Mouse (Mus musculus): ENCODE measurements at regions not wholly inside any gene's neighbourhood (a gene's known extent, or its start where the extent isn't known, plus 50 kb on each side); places are given as distances from the start of the nearest gene placed in this dataset.

DNA sequence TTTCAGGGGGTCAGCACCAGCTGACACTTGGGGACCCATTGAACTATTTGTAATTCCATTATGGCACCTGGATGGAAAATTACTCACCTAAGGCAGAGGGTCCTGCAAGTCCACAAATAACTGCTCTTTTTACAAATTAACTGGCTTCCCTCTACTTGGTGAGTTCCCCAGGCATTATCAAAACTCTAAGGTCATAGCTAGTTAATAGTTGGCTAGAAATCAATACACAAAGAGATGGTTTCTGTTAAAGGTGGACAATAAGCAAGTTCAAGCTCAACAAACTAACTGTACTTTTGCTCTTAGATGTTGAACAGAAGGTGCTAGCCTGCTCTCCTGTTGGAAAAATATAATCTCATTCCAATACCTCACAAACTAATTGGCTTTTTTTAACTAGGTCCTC lies 138.7 kb upstream of the Lpp start:
- DNase-seq = no peak

DNA sequence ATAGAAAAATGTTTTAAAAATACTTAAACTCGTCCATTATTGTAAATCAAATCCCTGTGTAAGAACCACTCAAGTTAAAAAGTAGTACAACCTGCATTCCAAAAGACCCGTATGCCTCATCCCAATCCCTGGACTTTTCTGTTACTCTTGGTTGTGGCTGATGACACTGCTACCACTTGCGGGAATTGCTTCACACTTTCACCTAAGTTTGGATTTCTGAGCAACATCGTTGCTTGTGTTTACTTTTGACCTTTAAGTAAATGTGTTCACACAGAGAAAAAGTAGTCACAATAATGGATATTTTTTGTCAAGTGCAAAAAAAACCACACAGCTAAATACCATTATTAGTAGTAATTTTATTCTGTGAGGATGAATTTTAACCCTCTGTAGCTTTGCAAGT lies 139.2 kb upstream of the Lpp start:
- DNase-seq = no peak

DNA sequence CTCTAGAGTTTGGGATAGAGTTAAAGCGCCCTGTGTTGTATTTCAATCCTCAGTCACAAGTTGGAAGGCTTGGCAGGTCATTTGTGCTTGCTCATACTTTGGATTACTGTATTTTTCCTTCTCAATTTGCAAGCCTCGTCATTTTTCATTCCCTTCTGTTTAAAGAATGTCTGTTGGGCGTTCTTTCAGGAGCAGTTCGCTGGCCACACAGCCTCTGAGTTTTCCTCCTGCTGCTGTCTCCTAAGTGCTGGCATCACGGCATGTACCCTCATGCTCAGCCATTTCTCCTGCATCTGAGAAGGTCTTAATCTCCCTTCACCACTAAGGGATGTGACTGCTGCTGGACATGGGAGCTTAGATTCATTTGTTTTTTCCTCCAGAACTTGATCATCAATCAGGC lies 146.0 kb upstream of the Lpp start:
- DNase-seq = no peak

DNA sequence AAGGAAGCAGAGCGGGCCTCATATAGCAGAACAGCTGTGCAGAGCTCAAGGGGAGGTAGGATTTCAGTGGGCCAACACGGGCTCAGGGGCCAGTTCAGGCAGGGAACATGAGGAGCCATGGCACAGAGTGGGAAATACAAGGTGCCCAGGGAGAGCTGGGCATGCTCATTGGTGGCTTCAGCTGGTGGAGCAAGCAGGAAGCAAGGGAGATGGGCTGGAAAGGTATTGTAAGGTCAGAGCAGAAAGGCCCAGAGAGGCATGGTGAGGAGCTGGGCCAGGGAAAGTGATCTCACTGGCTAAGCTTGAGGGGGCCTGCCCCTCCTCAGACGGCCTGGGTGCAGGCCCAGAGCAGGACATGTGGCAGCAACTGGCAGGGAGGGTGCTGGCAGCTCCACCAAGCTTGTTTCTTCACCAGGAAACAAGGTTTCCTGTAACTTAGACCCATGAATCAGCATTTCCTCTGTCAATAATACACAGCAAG lies 155.2 kb upstream of the Lpp start:
- DNase-seq = peak in 1 of 2 experiments; percentile 15

DNA sequence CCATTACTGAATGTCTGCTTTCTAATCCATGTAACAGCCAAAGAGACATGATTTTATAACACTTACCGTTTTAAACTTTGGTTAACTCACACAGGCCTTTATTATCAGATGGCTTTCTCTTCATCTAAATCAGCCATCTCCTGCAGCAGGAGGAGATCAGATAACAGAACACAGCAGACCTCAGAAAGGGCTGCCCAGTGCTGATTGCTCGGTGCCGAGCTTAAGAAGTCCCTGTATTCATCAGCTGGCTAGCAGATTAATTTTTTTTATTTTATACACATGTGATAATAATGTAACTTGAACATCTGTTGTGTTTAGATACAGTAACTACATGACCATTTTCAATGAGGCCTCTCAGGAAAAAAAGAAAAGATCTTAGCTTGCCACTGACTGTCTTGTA lies 155.9 kb upstream of the Lpp start:
- no peak for DNase-seq

DNA sequence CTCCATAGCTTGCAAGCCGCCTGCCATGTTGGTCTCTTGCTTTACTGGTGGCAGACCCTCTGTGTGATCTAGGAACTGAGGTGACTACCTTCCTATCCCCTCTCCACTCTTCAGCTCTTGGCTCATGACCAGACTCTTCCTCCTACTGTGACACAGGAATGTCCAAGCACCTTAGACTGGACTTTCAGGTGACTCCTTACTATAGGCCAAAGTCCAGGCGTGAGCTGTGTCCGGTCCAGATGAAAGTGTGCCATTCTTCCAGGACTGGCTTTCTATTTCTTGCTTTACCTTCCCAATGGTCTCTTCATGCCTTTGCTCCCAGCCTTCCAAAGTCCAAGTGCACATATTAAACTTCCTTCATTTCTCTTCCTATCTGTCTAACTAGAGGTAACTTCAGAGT lies 156.3 kb upstream of the Lpp start:
- DNase-seq = no peak

DNA sequence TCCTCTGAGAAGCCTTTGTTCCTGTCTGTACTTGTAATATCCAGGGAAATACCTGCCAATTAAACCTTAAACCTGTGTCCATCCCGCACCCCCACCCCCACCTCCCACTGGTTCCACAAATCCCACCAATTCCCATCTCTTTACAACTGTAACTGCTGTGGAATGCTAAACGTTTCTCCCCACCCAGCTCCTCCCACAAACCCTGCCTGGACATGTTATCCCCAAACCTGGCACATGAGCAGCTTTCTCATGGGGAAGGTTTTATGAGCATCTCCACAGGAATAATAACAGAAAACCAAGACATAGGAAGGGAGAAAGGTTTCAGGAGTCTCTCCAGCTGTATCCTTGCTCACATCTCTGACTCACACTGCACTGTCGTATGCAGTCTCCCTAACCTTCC lies 156.8 kb upstream of the Lpp start:
- no peak for DNase-seq

DNA sequence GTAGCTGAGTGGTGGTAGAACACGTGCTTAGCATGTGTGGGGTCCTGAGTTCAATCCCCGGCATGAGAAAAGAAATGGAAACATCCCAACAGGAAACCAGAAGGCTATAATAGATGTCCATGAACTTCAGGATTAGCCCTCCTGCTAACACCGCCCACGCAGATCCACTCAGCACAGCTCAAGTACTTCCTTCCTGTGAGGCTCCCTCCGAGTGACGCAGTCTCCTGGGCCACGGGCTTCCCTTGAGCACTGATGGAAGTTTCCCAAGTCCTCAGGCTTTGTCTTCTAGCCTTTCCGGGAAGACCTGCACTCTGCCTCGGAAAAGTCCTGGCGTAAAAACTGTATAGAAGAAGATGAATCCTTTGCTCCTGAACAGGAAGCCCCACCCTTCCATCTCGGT lies 158.5 kb upstream of the Lpp start:
- no peak for DNase-seq

DNA sequence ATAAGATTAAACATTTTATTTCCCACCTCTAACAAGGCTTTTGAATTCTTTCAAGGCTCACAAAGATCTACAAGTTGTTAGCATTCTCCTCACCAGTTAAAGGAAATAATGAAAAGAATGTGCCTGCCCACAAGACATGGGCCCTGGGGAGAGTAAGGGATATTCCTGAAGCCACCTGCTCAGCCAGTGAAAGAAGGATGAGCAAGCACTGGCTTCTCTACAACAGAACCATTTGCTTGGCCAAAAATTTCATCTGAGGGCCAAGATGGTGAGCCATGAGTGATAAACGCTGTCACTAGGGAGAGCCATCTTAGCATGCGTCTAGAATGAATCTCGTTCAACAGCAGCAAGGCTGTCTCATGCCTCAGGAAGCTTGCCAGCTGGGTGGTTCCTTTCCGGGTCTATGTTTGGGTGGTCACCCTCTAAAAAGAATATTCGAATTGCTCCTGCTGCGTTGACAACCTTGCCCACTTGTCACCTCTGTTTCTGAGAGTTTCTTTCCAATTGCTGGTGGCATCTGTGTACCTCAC lies 161.2 kb upstream of the Lpp start:
- DNase-seq = peak; percentile 34 to 37

DNA sequence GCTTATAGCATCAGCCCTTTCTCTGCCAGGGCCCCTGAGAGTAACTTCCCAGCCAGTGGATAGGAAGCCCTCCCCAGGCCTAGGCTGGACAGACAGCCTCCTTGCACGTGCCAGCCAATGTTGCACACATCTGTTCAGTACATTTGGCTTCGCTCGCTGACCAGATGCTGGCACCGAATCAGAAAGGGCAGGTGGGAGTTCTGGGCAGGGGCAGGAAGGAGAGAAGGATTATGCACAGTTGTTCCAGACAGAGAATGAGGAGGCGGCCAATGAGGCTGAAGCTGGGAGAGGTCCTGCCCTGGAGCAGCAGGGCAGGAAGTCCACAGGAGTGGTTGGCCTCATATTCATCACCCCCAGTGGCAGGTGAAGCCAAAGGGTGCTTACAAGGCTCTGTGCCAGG lies 161.8 kb upstream of the Lpp start:
- peak in 1 of 2 experiments; percentile 18 for DNase-seq

DNA sequence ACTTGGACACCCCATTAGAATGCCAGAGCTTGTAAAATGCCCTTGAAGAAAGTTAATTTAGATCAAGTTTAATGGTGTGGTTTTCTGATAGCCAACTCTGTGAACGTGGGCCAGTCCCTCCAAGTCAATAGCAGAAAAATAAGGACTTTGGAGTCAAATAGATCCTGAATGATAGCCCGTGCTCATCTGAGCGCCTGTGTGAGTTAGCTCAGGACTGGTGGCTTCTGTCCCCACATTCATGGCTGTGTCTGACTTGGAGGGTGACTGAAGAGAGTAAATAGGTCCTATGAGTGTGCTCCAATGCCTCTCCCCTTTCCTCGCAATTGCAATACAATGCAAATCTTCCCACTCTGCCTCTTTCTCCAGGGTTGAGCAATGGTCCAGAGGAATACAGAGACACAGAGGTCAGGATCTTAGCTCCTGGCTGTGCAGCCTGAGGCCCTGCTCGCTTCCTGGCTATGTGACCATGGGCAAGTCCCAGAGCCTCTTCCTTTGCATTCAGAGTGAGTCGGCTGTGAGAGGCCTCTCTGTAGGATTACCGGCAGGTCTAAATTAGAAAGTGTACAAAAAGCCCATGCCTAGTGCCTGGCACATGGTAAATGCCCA lies 164.2 kb upstream of the Lpp start:
- DNase-seq = no peak

DNA sequence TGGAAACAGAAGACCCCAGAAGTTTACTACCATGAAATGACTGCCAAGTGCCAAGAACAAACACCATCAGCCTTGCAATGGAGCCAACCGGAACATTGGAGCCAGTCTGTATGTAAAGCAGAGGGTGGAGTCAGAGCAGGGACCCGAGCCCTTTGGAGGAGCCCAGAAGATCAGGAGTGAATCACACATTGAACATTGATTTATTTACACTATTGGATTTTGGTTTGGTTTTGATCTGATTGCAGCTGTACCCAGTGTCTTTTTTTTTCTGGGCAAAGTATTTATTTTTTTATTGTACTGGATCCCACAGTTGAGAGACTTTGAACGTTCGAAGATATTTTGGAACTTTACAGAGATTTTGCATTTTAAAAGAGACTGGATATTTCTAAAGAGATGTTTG lies 167.4 kb upstream of the Lpp start:
- DNase-seq = no peak

DNA sequence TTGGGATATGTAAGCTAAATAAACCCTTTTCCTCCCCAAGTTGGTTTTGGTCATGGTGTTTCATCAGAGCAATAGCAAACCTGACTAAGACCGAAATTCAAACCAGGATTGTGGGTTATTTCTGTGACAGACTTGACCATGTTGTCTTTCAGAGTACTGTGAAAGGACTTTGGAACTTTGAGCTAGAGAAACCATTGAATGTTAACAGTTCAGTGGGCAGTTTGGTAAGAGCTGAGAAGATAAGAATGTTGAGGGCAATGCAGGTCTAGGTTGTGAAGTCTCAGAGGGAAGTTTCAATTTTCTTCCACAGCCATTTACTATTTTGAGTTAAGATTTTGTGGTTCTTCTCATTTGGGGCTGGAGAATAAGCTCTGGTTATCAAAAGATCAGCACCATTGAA lies 168.2 kb upstream of the Lpp start:
- no peak for DNase-seq

DNA sequence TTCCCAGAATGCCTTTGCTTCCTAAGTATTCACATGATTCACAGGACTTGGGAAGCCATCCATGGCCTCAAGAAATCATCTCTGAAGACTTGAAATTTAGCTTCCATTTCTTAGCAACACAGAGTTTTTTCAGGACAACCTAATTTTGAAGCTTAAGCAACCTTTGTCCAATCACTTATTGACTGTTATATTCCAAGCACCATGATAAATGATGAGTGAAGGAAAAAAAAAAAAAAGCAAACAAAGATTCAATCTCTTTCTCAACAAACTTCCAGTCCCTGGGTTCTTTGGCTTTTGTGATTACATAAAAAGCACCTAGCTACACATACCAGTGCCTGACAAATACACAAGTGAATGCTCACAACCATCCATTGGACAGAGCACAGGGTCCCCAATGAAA lies 169.4 kb upstream of the Lpp start:
- no peak for DNase-seq

DNA sequence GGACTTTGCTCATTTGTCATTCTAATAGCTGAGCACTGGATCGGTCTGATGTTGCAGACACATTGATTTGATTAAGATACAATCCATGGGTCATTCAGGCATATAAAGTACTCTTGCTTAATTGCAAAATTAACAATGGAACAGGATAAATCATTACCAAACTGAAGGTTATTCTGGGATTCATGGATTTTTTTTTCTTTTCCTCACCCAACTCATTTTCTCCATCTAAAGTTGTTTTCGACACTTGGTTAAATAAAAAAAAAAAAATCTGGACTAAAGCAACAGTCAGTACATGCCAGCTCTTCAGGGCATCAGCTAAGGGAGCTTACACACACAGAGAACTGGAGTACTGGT lies 169.8 kb upstream of the Lpp start:
- DNase-seq = no peak

DNA sequence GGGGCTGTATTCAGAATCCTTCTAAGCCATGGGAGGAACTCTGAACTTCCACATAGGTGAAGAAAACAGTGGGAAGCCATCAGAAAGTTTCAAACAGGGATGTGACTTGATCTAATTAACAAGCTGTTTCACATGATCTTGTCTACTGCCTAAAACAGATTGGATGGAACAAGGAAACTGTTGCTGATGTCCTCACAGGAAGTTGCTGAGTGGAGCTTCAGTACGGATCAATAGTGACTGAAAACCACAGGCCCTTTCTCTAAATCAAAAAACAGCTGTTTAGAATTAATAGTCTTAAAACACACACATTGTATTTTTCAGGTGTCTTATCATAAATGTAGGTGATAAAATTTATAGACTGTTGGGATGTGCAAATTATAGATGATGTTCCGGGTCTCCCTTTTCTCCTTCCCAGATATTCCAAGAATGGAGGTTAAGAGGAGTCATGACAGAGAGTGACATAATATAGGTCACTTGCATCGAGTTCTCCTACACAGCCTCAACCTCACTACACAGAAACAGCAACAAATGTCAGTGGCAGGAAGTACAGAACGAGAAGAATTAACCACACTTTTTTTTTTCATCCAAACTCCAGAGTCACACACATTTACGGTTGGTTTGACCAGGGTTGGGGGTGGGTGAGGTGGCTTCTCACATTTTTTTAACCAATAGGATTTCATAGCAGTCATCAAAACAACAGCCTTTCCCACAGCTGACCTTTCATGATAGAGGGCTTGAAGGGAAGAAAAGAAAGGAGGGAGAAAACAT lies 170.4 kb upstream of the Lpp start:
- DNase-seq = no peak

DNA sequence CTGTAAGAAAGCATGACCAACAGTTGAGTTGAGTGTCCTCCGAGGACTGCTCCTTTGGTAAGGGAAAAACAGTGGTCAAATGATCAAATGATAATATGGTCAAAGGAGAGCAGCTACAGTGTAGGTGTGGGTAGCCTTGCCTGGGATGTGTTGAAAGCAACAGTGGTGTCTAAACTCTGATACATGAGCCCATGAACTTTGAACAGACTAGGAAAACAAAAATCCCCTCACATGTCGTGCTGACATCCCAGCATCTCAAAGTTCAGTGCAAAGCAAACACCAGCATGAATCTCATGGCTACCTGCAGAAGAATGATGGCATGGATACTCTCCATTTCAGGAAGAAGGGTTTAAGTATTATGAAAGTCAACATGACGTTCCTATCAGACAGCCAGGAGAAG lies 171.3 kb upstream of the Lpp start:
- DNase-seq = no peak

DNA sequence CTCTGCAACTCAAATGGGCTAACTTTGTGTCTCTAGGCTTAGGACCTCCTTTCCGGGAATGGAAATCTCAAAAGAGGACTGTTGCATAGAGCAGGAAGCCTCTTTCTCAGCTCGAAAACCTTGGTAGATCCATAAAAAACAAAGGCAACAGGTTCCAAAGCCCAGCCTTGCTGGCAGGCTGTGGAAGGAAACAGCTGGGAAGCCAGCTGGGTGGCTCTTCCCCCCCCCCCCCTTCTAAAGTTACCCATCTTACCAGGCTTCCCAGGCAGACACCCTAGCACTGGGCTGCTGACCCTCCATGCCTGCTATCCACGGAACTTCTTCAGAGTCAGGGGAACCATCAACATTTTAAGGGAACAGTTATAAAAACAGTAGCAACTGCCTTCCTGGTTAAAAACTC lies 172.7 kb upstream of the Lpp start:
- DNase-seq = no peak

DNA sequence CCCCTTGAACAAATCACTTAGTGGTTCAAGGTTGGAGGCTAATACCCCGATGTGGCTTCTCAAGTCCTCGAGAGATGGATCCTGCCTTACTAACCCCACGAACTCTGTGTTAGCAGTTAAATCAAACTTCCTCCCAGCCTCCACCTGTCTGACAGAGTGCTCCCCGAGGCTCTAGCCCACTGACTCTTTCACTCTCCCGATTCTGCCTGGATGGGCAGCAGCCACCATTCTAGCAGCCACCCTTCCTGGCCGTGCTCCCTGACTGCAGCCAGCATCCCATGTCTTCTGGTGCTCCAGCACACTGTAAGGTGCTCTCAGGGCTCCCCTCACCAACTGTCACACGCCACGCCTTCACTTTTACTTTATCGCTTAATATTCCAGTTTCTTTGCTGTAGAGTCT lies 173.6 kb upstream of the Lpp start:
- DNase-seq = no peak

DNA sequence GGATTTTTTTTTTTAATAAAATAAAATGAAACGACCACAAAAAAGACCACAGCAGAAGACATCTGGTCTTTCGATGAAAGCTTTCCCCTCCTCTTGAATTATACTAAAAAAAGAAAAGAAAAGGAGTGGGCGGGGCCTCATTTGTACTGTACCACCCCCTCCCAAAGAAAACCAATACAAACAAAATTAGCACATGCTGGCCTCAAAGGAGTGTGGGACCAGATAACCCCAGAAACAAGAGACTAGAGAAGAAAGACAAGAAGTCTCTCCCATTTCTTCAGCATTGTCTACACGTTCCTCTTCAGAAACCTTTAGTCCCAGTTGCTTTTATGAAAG lies 174.5 kb upstream of the Lpp start:
- no peak for DNase-seq

DNA sequence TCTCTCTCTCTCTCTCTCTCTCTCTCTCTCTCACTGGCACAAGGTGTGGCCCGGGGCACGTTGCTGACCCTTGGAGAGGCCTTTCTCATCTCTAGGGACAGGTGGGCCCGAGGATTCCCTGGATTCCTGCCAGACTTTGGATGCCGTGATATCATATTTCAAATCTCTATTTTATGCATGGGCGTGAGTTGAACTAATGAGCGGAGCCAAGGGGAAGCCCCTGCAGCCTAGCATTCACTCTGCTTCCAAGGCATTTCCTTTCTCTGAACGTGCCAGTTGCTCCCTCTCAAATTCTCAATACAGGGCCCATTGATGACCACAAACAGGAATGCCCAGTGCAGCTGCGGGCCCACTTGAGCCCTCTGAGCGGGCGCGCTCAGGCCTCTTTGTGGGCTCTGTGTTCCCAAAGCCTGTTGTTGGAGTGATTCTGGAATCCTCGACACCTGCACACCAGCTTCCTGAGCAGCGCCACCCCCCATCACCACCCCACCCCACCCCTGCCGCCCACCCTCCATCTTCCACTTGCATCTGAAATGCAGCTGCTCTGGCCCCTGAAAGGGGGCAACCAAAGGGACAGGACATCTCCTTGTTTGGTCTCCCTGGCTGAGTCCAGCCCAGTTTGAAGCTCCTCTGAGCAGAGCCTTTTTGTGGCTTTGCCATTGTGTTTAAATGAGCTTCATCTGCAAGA lies 175.0 kb upstream of the Lpp start:
- DNase-seq = no peak

DNA sequence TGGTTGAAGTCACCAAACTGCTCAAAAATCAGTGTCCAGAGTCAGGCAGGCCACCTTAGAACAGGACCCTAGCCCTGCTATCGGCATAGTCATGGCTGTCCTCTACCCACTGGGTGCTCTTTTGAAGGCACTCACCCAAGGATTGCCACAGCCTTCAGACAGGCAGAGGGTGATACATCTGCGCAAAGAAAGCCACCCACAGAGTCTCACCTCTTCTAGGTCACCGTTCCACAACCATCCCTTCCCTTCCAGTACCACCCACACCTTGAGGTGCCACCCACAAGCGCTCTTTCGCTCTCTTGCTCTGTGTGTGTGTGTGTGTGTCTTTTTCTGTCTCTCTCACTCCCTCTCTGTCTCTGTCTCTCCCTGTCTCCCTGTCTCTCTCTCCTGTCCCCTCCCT lies 176.5 kb upstream of the Lpp start:
- DNase-seq = no peak

DNA sequence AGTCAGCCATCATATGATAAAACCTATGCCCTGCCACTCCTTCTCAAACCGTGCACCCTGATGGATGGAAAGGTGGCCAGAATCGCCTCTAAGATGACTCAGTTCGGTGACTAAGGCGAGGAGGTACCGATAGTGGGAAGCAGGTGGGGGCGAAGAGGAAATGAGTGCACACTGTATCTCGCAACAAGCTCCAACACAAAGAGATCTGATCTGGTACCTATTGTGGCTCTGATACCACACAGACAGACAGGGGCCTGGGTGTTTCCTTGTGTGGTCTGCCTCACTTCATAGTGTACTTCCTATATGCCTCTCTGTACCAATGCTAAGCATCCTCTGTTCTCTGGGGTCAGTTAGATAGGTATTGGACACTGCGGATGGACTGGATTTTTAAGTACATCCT lies 178.0 kb upstream of the Lpp start:
- DNase-seq = no peak

DNA sequence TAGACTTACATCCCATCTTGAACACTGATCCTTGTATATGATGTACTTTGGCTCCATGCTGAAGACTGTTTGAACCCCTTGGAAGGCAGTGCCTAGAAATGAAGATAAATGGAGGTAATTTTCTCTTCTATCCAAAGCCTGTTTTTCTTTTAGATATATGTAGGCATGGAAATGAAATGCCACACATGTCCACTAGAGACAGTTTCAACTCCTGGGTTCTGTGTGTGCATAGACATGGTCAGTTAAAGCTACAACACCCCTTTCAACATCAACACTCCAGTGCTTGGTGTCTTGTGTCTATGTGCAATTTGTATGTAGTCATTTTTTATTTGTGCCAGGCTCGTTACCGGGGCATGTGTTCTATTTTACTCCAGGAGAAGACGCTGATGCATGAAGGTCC lies 179.7 kb upstream of the Lpp start:
- no peak for DNase-seq

Data from cerebellum, postnatal 25 days (tissue).